Mouse (Mus musculus) MEL (cell line): Measurements from ENCODE around the gene Cdkn1a.

Source experiments
- CHD2 ChIP-seq: IDR thresholded peaks from 2 replicates; pipeline ENCODE4 v1.6.1; 2011; ENCODE audit warnings: low read length, improper control_type of control experiment
- EP300 ChIP-seq, 2 experiments: IDR thresholded peaks; 2 replicates each; pipeline ENCODE4 v1.6.1; 2011; ENCODE audit warnings: improper control_type of control experiment in 2 of 2, low read length in 2 of 2, low read depth in 1 of 2, mild to moderate bottlenecking in 1 of 2
- GATA1 ChIP-seq: IDR thresholded peaks from 2 replicates; pipeline ENCODE4 v1.6.1; 2011; ENCODE audit warnings: low read depth, low read length, improper control_type of control experiment
- MAFK ChIP-seq: IDR thresholded peaks from 2 replicates; pipeline ENCODE4 v1.6.1; 2011; ENCODE audit warnings: low read depth, mild to moderate bottlenecking, low read length, improper control_type of control experiment, borderline replicate concordance
- MYC ChIP-seq: IDR thresholded peaks from 2 replicates; pipeline ENCODE4 v1.6.1; 2011; ENCODE audit warnings: low read depth, mild to moderate bottlenecking, low read length, improper control_type of control experiment, moderate library complexity
- POLR2A ChIP-seq, 2 experiments: IDR thresholded peaks; 2 replicates each; pipeline ENCODE4 v1.6.1; 2011 to 2012; ENCODE audit warnings: low read length in 2 of 2, mild to moderate bottlenecking in 2 of 2, control low read depth in 1 of 2, improper control_type of control experiment in 1 of 2, low read depth in 1 of 2, moderate library complexity in 1 of 2; ENCODE audit not compliant: control insufficient read depth in 1 of 2, insufficient read depth in 1 of 2, poor library complexity in 1 of 2
- POLR2AphosphoS2 ChIP-seq: IDR thresholded peaks from 2 replicates; pipeline ENCODE4 v1.6.1; 2011; ENCODE audit warnings: low read length, improper control_type of control experiment
- RCOR1 ChIP-seq: IDR thresholded peaks from 2 replicates; pipeline ENCODE4 v1.6.1; 2012; ENCODE audit warnings: low read depth, mild to moderate bottlenecking, inconsistent platforms, low read length, improper control_type of control experiment
- ZMIZ1 ChIP-seq: IDR thresholded peaks from 2 replicates; pipeline ENCODE4 v1.6.1; 2012; ENCODE audit warnings: low read depth, mild to moderate bottlenecking, inconsistent platforms, low read length, improper control_type of control experiment, moderate library complexity

- TF ChIP-seq EP300 (IDR thresholded peaks at IDR 0.05; ENCODE audit: low read depth in 1 of 2, low read length in 2 of 2), result no peak
- TF ChIP-seq MYC, result no peak
- TF ChIP-seq POLR2A (IDR thresholded peaks at IDR 0.05; ENCODE audit: control insufficient read depth in 1 of 2, insufficient read depth in 1 of 2, low read depth in 1 of 2, low read length in 2 of 2, poor library complexity in 1 of 2), result no peak
- no peak for TF ChIP-seq MAFK
- no peak for TF ChIP-seq POLR2AphosphoS2
- no peak for TF ChIP-seq RCOR1
- no peak for TF ChIP-seq CHD2
- TF ChIP-seq GATA1, result no peak
- no peak for TF ChIP-seq ZMIZ1
Measured at GRCm38 (mm10) chr17:29147773-29148172, 57.0 kb downstream of the Cdkn1a start.
